Mouse (Mus musculus) C2C12 (cell line): Measurements from ENCODE around the gene Kdm8.

Experiments
- CEBPB ChIP-seq: IDR thresholded peaks from one replicate; pipeline ENCODE4 v1.6.1; 2011; ENCODE audit warnings: low read depth, mild to moderate bottlenecking, control low read depth, moderate library complexity
- CTCF ChIP-seq: IDR thresholded peaks from one replicate; pipeline ENCODE4 v1.5.1; 2011; ENCODE audit not compliant: control insufficient read depth, insufficient read depth, insufficient read length
- FOSL1 ChIP-seq: IDR thresholded peaks from one replicate; pipeline ENCODE4 v1.8.0; 2011; ENCODE audit warnings: mild to moderate bottlenecking, low read length; ENCODE audit not compliant: poor library complexity, insufficient read depth, severe bottlenecking
- MAX ChIP-seq: IDR thresholded peaks from one replicate; pipeline ENCODE4 v1.6.1; 2011; ENCODE audit warnings: mild to moderate bottlenecking, control low read depth
- MYOD1 ChIP-seq: IDR thresholded peaks from one replicate; pipeline ENCODE4 v1.6.1; 2011; ENCODE audit warnings: low read depth; ENCODE audit not compliant: control insufficient read depth, insufficient read length
- MYOG ChIP-seq: IDR thresholded peaks from one replicate; pipeline ENCODE4 v1.6.1; 2011; ENCODE audit not compliant: control insufficient read depth, insufficient read length; ENCODE audit errors: extremely low read depth
- USF1 ChIP-seq: IDR thresholded peaks from one replicate; pipeline ENCODE4 v1.6.1; 2011; ENCODE audit warnings: low read depth, mild to moderate bottlenecking, control low read depth, moderate library complexity

GRCm38 (mm10) chr7:125407136-125407535 is 37.3 kb upstream of the Kdm8 start:
- TF ChIP-seq USF1 (no peak), FOSL1 (no peak), MYOD1 (no peak), CTCF (no peak), MYOG (no peak), MAX (no peak), CEBPB (no peak)
